Mouse (Mus musculus): Measurements from ENCODE around the gene Msh4. TPM values are rescaled to one million over a fixed set of nuclear protein-coding genes. Genes with fewer than 3 reads are reported as not detected.
A peak's percentile ranks its signal among the peaks of the same experiment; 100 is the strongest.
"Not testable (repeated sequence)": the region's sequence is repeated elsewhere in the genome, so short reads cannot be mapped to it uniquely, and the experiment has no call there.

Gene Msh4
- polyA plus RNA-seq, 1 experiment from 2014 or later: 0.07 TPM

DNA sequence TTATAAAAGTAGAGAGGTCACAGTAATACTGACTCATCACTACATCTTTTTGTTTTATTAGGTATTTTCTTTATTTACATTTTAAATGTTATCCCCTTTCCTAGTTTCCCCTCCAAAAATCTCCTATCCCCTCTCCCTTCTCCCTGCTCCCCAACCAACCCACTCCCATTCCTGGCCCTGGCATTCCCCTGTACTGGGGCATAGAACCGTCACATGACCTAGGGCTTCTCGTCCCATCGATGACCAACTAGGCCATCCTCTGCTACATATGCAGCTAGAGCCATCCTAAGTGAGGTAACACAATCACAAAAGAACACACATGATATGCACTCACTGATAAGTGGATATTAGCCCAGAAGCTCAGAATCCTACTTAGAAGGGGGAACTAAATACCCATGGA, 76.2 kb downstream of the Msh4 start:
- ATAC-seq; H3K4me1 ChIP-seq (ENCODE audit: control insufficient read depth, insufficient read depth, low read length); H3K27me3 ChIP-seq (replicated peaks; ENCODE audit: control insufficient read depth, insufficient read depth, low read length); H3K9me3 ChIP-seq (ENCODE audit: control insufficient read depth, low read length); H3K4me3 ChIP-seq (ENCODE audit: low read length); H3K36me3 ChIP-seq (ENCODE audit: control insufficient read depth, insufficient read depth, low read length); H3K4me2 ChIP-seq (ENCODE audit: low read depth, low read length); H3K9ac ChIP-seq (ENCODE audit: low read depth, low read length); H3K27ac ChIP-seq (ENCODE audit: low read length): not testable (repeated sequence)
- WGBS: 93% methylated on average over 3 of the region's 3 CpGs

DNA sequence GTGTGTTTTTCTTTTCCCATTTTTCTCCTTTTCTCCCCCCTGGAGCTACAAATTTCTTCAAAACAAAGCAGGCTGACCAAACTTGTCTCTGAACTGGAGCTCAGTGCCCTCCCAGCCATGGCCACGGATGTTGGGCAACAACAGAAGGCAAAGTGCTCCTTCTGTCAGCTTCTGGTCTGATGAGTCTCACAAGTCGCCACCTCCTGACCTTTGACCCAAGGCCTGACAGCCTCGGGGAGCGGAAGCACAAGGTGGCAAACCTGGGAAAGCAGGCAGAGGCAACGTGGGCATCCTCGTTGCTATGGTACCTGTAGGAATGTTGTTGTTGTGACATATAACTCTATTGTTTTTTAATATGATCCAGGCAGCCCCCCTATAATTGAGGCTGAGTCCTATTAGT, 79.3 kb downstream of the Msh4 start:
- WGBS: 44% methylated on average over 6 of the region's 6 CpGs
- ATAC-seq: no peak
- Histone ChIP-seq H3K4me1 (ENCODE audit: control insufficient read depth, insufficient read depth, low read length) (0 out of 2 replicates have a peak, but pooled peaks cover 3% of the 10 kb centered on the region), H3K4me2 (ENCODE audit: low read depth, low read length) (no peak overlapping the region), H3K4me3 (ENCODE audit: low read length) (no peak overlapping the region), H3K9me3 (ENCODE audit: control insufficient read depth, low read length) (no peaks in the 10 kb centered on the region), H3K27ac (ENCODE audit: low read length) (no peak overlapping the region), H3K9ac (ENCODE audit: low read depth, low read length) (no peak overlapping the region), H3K27me3 (replicated peaks; ENCODE audit: control insufficient read depth, insufficient read depth, low read length) (no peaks in the 10 kb centered on the region), H3K36me3 (ENCODE audit: control insufficient read depth, insufficient read depth, low read length) (no peaks in the 10 kb centered on the region)

DNA sequence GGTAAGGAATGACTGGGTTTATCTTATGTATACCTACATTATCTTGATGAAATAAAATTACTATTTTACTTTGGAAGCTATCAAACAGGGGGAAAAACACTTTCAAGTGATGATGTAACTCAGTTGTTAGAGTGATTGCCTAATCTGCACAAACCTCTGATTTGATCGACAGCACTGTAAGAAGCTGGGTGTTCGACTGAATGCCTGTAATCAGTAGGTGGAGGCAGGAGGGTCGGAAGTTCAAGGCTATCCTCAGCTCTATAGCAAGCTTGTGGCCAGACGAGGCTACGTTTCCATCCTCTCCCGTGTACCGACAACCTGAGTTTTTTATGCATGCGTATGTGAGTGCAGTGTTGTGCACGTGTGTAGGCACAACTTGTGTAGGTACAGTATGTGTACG, 80.7 kb downstream of the Msh4 start:
- no peaks in the 10 kb centered on the region for H3K27me3 ChIP-seq (replicated peaks; ENCODE audit: control insufficient read depth, insufficient read depth, low read length)
- 0 out of 2 replicates have a peak, but pooled peaks cover 3% of the 10 kb centered on the region for H3K4me1 ChIP-seq (ENCODE audit: control insufficient read depth, insufficient read depth, low read length)
- peak; percentile 62 for ATAC-seq
- H3K9me3 ChIP-seq (ENCODE audit: control insufficient read depth, low read length): no peaks in the 10 kb centered on the region
- no peak overlapping the region for H3K27ac ChIP-seq (ENCODE audit: low read length)
- WGBS: 79% methylated on average over 10 of the region's 10 CpGs
- no peak overlapping the region for H3K4me2 ChIP-seq (ENCODE audit: low read depth, low read length)
- no peak overlapping the region for H3K9ac ChIP-seq (ENCODE audit: low read depth, low read length)
- H3K4me3 ChIP-seq (ENCODE audit: low read length): no peak overlapping the region
- H3K36me3 ChIP-seq (ENCODE audit: control insufficient read depth, insufficient read depth, low read length): no peaks in the 10 kb centered on the region

- 51% methylated on average over 11 of the region's 11 CpGs for WGBS
- no peak overlapping the region for H3K4me3 ChIP-seq (ENCODE audit: low read length)
- H3K27ac ChIP-seq (ENCODE audit: low read length): no peak overlapping the region
- 0 out of 2 replicates have a peak, but pooled peaks cover 3% of the 10 kb centered on the region for H3K4me1 ChIP-seq (ENCODE audit: control insufficient read depth, insufficient read depth, low read length)
- no peak overlapping the region for H3K4me2 ChIP-seq (ENCODE audit: low read depth, low read length)
- H3K9ac ChIP-seq (ENCODE audit: low read depth, low read length): no peak overlapping the region
- H3K9me3 ChIP-seq (ENCODE audit: control insufficient read depth, low read length): no peaks in the 10 kb centered on the region
- peak; percentile 61 for ATAC-seq
- H3K27me3 ChIP-seq (replicated peaks; ENCODE audit: control insufficient read depth, insufficient read depth, low read length): no peaks in the 10 kb centered on the region
- H3K36me3 ChIP-seq (ENCODE audit: control insufficient read depth, insufficient read depth, low read length): no peaks in the 10 kb centered on the region
Measured at GRCm38 (mm10) chr3:153823671-153824515, 82.0 kb downstream of the Msh4 start.

- Histone ChIP-seq H3K4me1 (ENCODE audit: control insufficient read depth, insufficient read depth, low read length) (0 out of 2 replicates have a peak, but pooled peaks cover 3% of the 10 kb centered on the region), H3K4me3 (ENCODE audit: low read length) (no peak overlapping the region), H3K4me2 (ENCODE audit: low read depth, low read length) (no peak overlapping the region), H3K9ac (ENCODE audit: low read depth, low read length) (no peak overlapping the region), H3K36me3 (ENCODE audit: control insufficient read depth, insufficient read depth, low read length) (no peaks in the 10 kb centered on the region), H3K27ac (ENCODE audit: low read length) (no peak overlapping the region), H3K27me3 (replicated peaks; ENCODE audit: control insufficient read depth, insufficient read depth, low read length) (no peaks in the 10 kb centered on the region), H3K9me3 (ENCODE audit: control insufficient read depth, low read length) (no peaks in the 10 kb centered on the region)
- 87% methylated on average over 9 of the region's 9 CpGs for WGBS
- ATAC-seq: no peak
Measured at GRCm38 (mm10) chr3:153819438-153819837, 86.5 kb downstream of the Msh4 start.

GRCm38 (mm10) chr3:153818723-153819122, 87.2 kb downstream of the Msh4 start:
- H3K27me3 ChIP-seq (replicated peaks; ENCODE audit: control insufficient read depth, insufficient read depth, low read length): no peaks in the 10 kb centered on the region
- H3K27ac ChIP-seq (ENCODE audit: low read length): no peak overlapping the region
- H3K36me3 ChIP-seq (ENCODE audit: control insufficient read depth, insufficient read depth, low read length): no peaks in the 10 kb centered on the region
- H3K4me1 ChIP-seq (ENCODE audit: control insufficient read depth, insufficient read depth, low read length): no peaks in the 10 kb centered on the region
- H3K9ac ChIP-seq (ENCODE audit: low read depth, low read length): no peak overlapping the region
- H3K9me3 ChIP-seq (ENCODE audit: control insufficient read depth, low read length): no peaks in the 10 kb centered on the region
- no peak overlapping the region for H3K4me3 ChIP-seq (ENCODE audit: low read length)
- 96% methylated on average over 3 of the region's 3 CpGs for WGBS
- no peak for ATAC-seq
- no peak overlapping the region for H3K4me2 ChIP-seq (ENCODE audit: low read depth, low read length)

GRCm38 (mm10) chr3:153817376-153817890, 88.5 kb downstream of the Msh4 start:
- no peaks in the 10 kb centered on the region for H3K4me1 ChIP-seq (ENCODE audit: control insufficient read depth, insufficient read depth, low read length)
- H3K9me3 ChIP-seq (ENCODE audit: control insufficient read depth, low read length): no peaks in the 10 kb centered on the region
- no peaks in the 10 kb centered on the region for H3K27me3 ChIP-seq (replicated peaks; ENCODE audit: control insufficient read depth, insufficient read depth, low read length)
- no peak overlapping the region for H3K4me2 ChIP-seq (ENCODE audit: low read depth, low read length)
- ATAC-seq: no peak
- no peak overlapping the region for H3K27ac ChIP-seq (ENCODE audit: low read length)
- no peak overlapping the region for H3K4me3 ChIP-seq (ENCODE audit: low read length)
- no peaks in the 10 kb centered on the region for H3K36me3 ChIP-seq (ENCODE audit: control insufficient read depth, insufficient read depth, low read length)
- no peak overlapping the region for H3K9ac ChIP-seq (ENCODE audit: low read depth, low read length)
- WGBS: 73% methylated on average over 9 of the region's 9 CpGs

DNA sequence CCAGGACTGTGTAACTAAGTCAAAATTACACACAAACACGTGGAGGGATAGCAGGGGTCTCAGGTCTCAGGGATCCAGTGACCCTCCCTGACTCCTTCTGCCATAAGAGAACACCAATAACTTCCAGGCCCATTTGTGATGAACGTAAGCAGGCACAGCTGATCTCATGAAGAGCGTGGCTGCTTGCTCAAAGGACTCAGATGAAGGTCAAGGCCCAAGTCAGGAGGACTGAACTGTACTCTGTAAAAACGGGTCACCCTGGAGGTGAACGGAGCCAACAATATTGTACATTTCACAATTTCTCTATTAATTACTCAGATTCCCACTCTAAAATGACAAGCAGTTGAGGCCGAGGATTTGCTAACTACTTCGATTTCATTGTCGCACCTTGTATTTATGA, 91.9 kb downstream of the Msh4 start:
- Histone ChIP-seq H3K4me3 (ENCODE audit: low read length) (no peak overlapping the region), H3K27ac (ENCODE audit: low read length) (no peak overlapping the region), H3K4me1 (ENCODE audit: control insufficient read depth, insufficient read depth, low read length) (peaks cover 4% of the 10 kb centered on the region; the same call in 1 of the 2 replicates), H3K9ac (ENCODE audit: low read depth, low read length) (no peak overlapping the region), H3K9me3 (ENCODE audit: control insufficient read depth, low read length) (no peaks in the 10 kb centered on the region), H3K36me3 (ENCODE audit: control insufficient read depth, insufficient read depth, low read length) (no peaks in the 10 kb centered on the region), H3K4me2 (ENCODE audit: low read depth, low read length) (no peak overlapping the region), H3K27me3 (replicated peaks; ENCODE audit: control insufficient read depth, insufficient read depth, low read length) (no peaks in the 10 kb centered on the region)
- WGBS: 87% methylated on average over 8 of the region's 8 CpGs
- ATAC-seq: no peak

DNA sequence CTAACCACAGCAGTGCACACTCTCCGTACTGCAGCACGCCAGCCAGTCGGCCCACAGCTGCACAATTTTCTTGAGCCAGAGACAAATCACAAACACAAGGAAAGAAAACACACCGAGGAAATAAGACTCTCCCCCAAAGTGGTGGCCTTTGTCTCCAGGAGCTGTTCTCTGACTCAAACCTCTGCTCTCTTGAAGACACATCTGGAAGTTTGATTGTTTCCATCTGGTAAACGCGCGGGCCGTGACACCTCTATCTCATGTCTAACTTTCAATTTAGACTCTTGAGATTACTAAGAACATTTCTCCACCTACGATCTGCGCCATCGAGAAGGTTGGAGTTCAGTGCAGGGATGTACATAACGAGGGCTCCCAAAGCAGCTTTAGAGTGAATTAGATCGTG, 97.5 kb downstream of the Msh4 start:
- Histone ChIP-seq H3K4me2 (ENCODE audit: low read depth, low read length) (no peak overlapping the region), H3K9ac (ENCODE audit: low read depth, low read length) (no peak overlapping the region), H3K4me3 (ENCODE audit: low read length) (no peak overlapping the region), H3K4me1 (ENCODE audit: control insufficient read depth, insufficient read depth, low read length) (peaks cover 12% of the 10 kb centered on the region), H3K27me3 (replicated peaks; ENCODE audit: control insufficient read depth, insufficient read depth, low read length) (no peaks in the 10 kb centered on the region), H3K36me3 (ENCODE audit: control insufficient read depth, insufficient read depth, low read length) (no peaks in the 10 kb centered on the region), H3K27ac (ENCODE audit: low read length) (no peak overlapping the region), H3K9me3 (ENCODE audit: control insufficient read depth, low read length) (no peaks in the 10 kb centered on the region)
- WGBS: 74% methylated on average over 13 of the region's 13 CpGs
- ATAC-seq: no peak

All from intestine, embryonic 16.5 days (tissue).